Mouse (Mus musculus): ENCODE measurements around the gene Mcts2. TPM values are rescaled to one million over a fixed set of nuclear protein-coding genes. Genes with fewer than 3 reads are reported as not detected.
A peak's percentile ranks its signal among the peaks of the same experiment; 100 is the strongest.
"Not testable (repeated sequence)": the region's sequence is repeated elsewhere in the genome, so short reads cannot be mapped to it uniquely, and the experiment has no call there.

Mcts2 gene
- total RNA-seq (2015; ENCODE audit: low replicate concordance) (not detected in 2 replicates), total RNA-seq (2017; ENCODE audit: low replicate concordance) (1.7 TPM in 1 of 2 replicates, not detected in the other)

DNA sequence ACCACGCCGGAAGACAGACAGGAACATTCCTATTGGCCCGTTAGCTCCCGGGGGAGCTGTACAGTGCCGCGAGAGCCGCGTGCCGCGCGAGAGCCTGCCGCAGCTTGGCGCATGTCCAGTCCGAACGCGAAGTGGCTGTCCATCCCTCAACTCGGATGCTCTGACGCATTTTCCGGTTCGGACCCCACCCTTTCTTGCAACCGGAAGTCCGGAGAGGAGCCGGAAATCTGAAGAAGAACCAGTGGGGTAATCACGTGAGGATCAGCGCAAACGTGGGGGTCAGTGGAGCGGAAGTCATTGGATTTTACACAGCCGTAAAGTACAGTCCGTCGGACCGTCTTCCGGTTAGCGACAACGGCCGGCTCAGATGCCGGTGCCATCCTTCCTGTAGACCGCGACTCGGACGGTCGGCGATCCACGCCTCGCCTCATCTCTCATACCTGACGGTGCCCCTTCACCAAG, at the start of gene Mcts2:
Mcts2 (plus strand) TSS at position 230 of the 462 bp plus-strand sequence.
- no peak for ATAC-seq (replicated peaks; ENCODE audit: low FRiP score, poor library complexity, severe bottlenecking)

DNA sequence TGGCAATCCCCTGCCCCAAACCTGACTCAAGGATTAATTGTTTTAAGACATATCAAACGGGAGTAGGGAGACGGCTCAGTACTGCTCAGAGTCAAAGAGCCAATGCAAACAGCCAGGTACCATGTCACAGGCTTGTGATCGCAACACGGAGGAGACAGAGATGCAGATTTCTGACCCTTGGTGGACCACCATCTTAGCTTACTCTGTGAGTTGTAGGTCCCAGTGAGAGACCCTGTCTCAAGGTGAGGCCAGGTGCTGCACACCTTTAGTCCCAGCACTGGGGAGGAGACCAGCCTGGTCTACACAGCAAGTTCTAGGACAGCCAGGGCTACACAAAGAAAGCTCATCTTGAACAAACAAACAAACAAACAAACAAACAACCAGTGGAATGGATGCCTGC, 49.5 kb upstream of the Mcts2 start:
- no peak for ATAC-seq (replicated peaks; ENCODE audit: low FRiP score, poor library complexity, severe bottlenecking)

GRCm38 (mm10) chr2:152638865-152639264, 48.0 kb upstream of the Mcts2 start:
- ATAC-seq (replicated peaks; ENCODE audit: low FRiP score, poor library complexity, severe bottlenecking) = no peak

- ATAC-seq (replicated peaks; ENCODE audit: low FRiP score, poor library complexity, severe bottlenecking) = no peak
Observed at GRCm38 (mm10) chr2:152639406-152640113, 47.3 kb upstream of the Mcts2 start.

GRCm38 (mm10) chr2:152652901-152653620, 33.8 kb upstream of the Mcts2 start:
- 0 out of 2 replicates have a peak, but pooled peaks have one; percentile 14 for ATAC-seq (replicated peaks; ENCODE audit: low FRiP score, poor library complexity, severe bottlenecking)

GRCm38 (mm10) chr2:152653874-152654715, 32.7 kb upstream of the Mcts2 start:
- no peak for ATAC-seq (replicated peaks; ENCODE audit: low FRiP score, poor library complexity, severe bottlenecking)

GRCm38 (mm10) chr2:152657398-152657797, 29.4 kb upstream of the Mcts2 start:
- ATAC-seq (replicated peaks; ENCODE audit: low FRiP score, poor library complexity, severe bottlenecking) = no peak

DNA sequence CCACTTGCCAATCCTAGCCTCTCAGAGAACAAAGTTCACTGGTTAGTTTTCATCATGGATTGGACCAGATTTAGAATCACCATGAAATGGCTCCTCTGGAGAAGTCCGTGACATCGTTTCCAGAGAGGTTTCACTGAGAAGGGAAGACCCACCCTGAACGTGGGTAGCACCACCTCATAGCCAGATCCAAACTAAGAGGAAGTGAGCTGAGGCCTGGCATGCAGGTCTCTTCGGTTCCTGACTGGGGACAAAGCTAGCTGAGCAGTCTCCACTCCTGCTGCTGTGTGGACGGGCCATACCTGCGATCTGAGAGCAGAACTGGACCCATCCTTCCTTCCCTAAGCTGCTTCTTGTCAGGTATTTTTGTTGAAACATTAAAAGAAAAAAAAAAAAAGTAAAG, 25.7 kb upstream of the Mcts2 start:
- ATAC-seq (replicated peaks; ENCODE audit: low FRiP score, poor library complexity, severe bottlenecking) = no peak

DNA sequence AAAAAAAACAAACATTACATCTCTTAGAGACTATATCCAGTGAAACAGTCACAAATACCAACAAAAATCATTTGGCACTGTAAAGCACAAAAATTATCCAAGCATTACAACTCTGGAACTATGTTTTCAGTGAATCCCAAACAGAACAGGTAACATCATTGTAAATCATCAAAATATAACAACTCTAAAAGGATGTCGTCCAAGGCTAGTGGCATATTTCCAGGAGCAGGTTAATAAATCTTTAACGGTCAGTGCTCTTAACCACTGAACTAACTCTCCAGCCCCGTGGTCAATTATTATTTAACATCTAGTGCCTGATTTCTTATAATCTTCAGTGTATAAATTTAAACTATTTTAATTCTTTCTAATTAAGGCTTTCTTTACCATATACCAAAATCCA, 20.6 kb upstream of the Mcts2 start:
- not testable (repeated sequence) for ATAC-seq (replicated peaks; ENCODE audit: low FRiP score, poor library complexity, severe bottlenecking)

DNA sequence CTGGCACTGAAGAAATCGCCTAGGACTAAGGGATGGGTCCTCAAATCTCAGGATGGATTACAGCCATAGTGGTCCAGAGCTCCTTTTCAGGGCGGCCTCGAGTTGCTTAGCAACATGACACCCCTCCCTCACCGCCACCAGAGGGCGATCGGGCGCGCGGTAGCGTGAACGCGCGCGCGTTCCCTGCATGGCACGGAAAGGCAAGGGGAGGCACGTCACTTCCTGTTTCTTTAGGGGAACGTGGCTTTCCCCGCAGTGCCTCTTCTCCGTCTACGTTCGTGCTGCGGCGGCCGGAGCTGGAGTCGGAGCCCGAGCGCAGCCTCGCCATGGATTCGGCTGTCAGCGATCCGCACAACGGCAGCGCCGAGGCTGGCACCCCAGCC, 17.6 kb upstream of the Mcts2 start, which contains the start of gene H13:
H13 (plus strand) TSS at position 206 of the 383 bp plus-strand sequence.
- peak; percentile 90 for ATAC-seq (replicated peaks; ENCODE audit: low FRiP score, poor library complexity, severe bottlenecking)

DNA sequence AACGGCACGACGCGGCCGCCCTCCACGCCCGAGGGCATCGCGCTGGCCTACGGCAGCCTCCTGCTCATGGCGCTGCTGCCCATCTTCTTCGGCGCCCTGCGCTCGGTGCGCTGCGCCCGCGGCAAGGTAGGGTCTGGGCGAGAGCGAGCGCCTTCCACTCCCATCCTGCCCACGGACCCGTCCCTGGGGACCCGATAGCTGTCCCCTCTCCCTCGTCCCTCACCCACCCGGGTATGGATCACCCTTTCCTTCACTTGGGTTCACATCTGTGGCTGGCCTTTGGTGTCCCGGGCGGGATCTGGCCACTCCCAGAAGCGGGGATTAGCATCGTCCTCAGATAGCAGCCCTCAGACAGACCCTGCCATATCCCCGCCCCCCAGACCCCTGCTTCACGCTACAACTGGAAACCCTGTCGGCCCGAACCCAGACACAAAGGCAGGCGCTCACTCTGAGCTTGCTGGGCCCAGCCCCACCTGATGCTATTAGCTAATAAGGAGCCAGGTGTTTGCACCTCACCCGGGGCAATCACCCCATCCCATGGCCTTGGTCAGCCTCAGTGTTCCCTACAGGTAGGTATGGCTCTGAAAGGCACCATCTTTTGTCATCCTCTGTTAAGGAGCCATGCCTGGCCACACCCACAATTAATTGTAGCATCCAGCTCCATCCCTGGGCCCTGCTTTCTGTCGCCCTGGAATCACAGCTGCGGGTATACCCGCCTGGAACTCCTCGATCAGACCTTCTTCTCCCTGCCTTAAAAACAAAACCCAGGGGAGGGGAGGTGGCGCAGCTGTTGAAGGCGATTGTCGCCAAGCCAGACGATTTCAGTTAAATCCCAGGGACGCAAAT, 17.0 kb upstream of the Mcts2 start:
- ATAC-seq (replicated peaks; ENCODE audit: low FRiP score, poor library complexity, severe bottlenecking) = peak; percentile 58

DNA sequence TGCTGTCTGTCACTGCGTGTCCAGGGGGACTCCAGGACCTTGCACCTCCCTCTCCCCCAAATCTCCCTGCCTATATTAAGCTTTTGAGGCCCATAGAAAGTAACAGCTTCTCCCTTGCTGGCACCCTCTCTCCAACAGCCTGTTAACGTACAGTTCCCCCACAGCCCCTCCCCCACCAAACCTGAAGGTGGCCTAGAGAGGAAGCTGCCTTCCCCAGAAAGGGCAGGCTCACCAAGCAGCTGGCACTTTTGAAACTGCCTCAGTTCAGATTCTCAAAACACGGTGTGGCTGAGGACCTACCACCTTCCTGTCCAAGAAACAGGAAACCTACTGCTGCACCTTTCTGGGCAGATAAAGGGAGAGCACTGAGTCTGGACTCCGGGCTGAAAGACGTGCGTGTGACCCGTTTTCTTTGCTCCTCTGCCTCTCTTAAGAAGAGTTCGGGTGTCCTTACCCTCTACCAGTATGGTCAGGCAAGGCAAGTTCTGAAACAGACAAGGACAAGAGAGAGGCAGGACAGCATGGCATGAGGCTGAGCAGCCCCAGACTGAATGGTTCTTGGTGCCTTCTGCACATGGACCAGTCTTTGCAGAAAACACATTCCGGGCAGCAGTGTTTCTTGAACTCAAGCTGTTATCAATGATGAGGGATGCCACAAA, 15.7 kb upstream of the Mcts2 start:
- ATAC-seq (replicated peaks; ENCODE audit: low FRiP score, poor library complexity, severe bottlenecking) = no peak

DNA sequence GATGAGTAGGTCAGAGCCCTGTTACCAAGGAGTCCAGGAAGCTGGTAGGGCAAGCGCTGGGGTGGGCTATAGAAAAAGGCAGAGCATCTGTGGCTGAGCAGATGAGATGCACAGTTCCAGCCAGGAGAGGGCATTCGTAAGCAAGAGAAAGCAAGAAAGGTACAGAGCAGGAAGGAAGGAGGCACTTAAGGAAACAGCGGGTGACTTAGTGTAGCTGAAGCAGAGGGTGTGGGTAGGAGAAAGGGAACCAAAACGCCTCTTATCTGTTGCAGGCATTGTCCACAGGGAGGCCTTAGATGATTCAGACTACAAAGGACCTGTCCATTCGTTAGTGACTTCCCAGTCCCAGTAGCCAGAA, 15.2 kb upstream of the Mcts2 start:
- ATAC-seq (replicated peaks; ENCODE audit: low FRiP score, poor library complexity, severe bottlenecking) = 0 out of 2 replicates have a peak, but pooled peaks have one; percentile 37

DNA sequence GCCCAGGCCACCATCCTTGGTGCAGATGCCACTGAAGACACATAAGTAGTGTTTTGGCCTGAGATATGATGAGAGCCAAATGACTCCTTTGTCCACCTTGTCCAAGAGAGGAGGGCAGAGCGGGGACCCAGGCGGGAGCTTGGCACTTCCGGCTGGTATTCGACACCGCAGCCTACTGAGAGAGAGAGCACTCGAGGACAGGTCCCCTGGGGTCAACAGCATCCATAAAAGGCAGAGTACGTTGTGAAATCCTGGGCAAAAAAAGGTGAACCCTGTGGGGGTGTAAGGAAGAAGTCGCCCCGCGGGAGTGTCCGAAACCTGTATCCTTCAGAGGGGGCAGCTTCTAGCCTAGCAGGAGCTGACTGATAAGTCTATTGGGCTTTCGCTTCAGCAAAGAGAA, 14.7 kb upstream of the Mcts2 start:
- ATAC-seq (replicated peaks; ENCODE audit: low FRiP score, poor library complexity, severe bottlenecking) = no peak

DNA sequence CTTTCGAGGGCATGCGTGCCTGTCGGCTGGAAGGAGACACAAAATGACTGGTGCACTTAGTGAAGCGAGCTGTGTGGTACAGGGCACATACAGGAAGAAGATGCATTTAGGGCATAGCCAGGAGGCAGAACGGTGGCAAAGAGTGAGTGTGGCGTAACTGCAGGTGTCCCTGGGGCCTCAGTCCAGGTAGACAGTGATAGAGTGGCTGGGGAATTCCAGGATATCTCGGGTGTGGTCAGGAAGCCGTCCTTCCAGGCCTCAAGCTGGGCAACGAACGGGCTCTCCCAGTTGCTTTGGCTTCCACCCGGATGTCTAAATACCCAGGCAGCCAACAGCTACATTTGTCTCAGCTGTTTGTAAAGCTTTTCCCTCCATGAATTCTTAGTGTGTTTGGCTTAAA, 12.7 kb upstream of the Mcts2 start:
- ATAC-seq (replicated peaks; ENCODE audit: low FRiP score, poor library complexity, severe bottlenecking) = no peak

- no peak for ATAC-seq (replicated peaks; ENCODE audit: low FRiP score, poor library complexity, severe bottlenecking)
Observed at GRCm38 (mm10) chr2:152675252-152675791, 11.5 kb upstream of the Mcts2 start.

- ATAC-seq (replicated peaks; ENCODE audit: low FRiP score, poor library complexity, severe bottlenecking) = no peak
Observed at GRCm38 (mm10) chr2:152678302-152678701, 8.5 kb upstream of the Mcts2 start.

DNA sequence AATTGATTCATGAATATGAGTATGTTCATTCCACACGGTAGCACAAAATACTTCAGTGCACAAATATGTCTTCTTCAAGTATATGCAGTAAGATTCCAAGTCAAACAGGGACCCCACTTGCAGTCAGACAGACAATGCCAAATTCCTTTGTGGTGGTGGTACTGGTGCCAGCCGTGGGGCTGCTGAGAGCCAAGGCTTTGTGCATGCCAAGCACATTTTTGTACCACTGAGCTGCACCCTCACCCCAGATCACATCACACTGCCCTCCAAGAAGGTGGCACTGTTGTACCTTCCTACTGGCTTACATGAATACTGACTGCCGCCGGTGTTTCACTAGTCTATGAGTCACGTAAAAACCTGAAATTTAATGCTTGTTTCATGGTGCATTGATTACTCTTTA, 7.9 kb upstream of the Mcts2 start:
- no peak for ATAC-seq (replicated peaks; ENCODE audit: low FRiP score, poor library complexity, severe bottlenecking)
